Mouse (Mus musculus) lung, postnatal 36 days (tissue): ENCODE data around the gene Iars2.

Source experiments
- DNase-seq: peaks from one replicate; pipeline ENCODE4 v3.0.0; 2022; ENCODE audit warnings: mixed read lengths

Iars2 gene

GRCm38 (mm10) chr1:185275976-185276375 lies 53.2 kb downstream of the Iars2 start:
- DNase-seq: no peak

GRCm38 (mm10) chr1:185274819-185275545 lies 54.2 kb downstream of the Iars2 start:
- DNase-seq: no peak

- DNase-seq: no peak
Observed at GRCm38 (mm10) chr1:185271373-185271772, 57.8 kb downstream of the Iars2 start.

- DNase-seq: no peak
Observed at GRCm38 (mm10) chr1:185270403-185271097, 58.6 kb downstream of the Iars2 start.

GRCm38 (mm10) chr1:185268675-185269074 lies 60.5 kb downstream of the Iars2 start:
- no peak for DNase-seq

- DNase-seq: peak; percentile 35
Observed at GRCm38 (mm10) chr1:185262565-185262964, 66.6 kb downstream of the Iars2 start.

- peak; percentile 52 for DNase-seq
Observed at GRCm38 (mm10) chr1:185256753-185257152, 72.4 kb downstream of the Iars2 start.

GRCm38 (mm10) chr1:185255336-185255735 lies 73.9 kb downstream of the Iars2 start:
- DNase-seq: no peak

GRCm38 (mm10) chr1:185253140-185253892 lies 75.9 kb downstream of the Iars2 start:
- DNase-seq: no peak

- DNase-seq: no peak
Observed at GRCm38 (mm10) chr1:185252351-185252750, 76.8 kb downstream of the Iars2 start.

GRCm38 (mm10) chr1:185248728-185249127 lies 80.5 kb downstream of the Iars2 start:
- peak; percentile 32 for DNase-seq

- DNase-seq: no peak
Observed at GRCm38 (mm10) chr1:185247429-185248085, 81.6 kb downstream of the Iars2 start.

GRCm38 (mm10) chr1:185245456-185245855 lies 83.7 kb downstream of the Iars2 start:
- DNase-seq: no peak

GRCm38 (mm10) chr1:185243013-185243412 lies 86.2 kb downstream of the Iars2 start:
- DNase-seq: no peak

- DNase-seq: peak; percentile 43
Observed at GRCm38 (mm10) chr1:185236530-185236929, 92.7 kb downstream of the Iars2 start.

GRCm38 (mm10) chr1:185235837-185236236 lies 93.4 kb downstream of the Iars2 start:
- peak; percentile 76 for DNase-seq
